Comparison of ENCODE assay signal across 8 mouse cellular contexts in genomic region chr17:28328366-28328928, GRCm38 (mm10). TPM values are rescaled to one million over a fixed set of nuclear protein-coding genes. Genes with fewer than 3 reads are reported as not detected.
DNase-seq lines count a peak whose midpoint lies in the region; ATAC-seq and TF ChIP-seq lines count a peak whose summit lies in the region.

Gene Rpl10a (plus strand): TSS chr17:28328471.

- no peaks in the 10 kb centered on the region for H3K9me3 ChIP-seq in forebrain, embryonic 16.5 days (ENCODE audit: control insufficient read depth, low read length)
- no peaks in the 10 kb centered on the region for H3K9me3 ChIP-seq in lung, embryonic 14.5 days (ENCODE audit: low read depth, low read length)

- peak within 1 kb of the TSS; percentile 84 for H3K4me3 ChIP-seq in forebrain, embryonic 16.5 days (replicated peaks; ENCODE audit: low read length)
- peak within 1 kb of the TSS; percentile 89 for H3K4me3 ChIP-seq in layer of hippocampus, adult 2 months
- peak within 1 kb of the TSS; percentile 95 for H3K4me3 ChIP-seq in lung, embryonic 14.5 days (ENCODE audit: low read depth, low read length)
- peak within 1 kb of the TSS; percentile 62 for H3K4me3 ChIP-seq in olfactory bulb, adult 2 months (ENCODE audit: insufficient read depth, low read depth, low read length)
- H3K4me3 ChIP-seq in thymus, adult 2 months (ENCODE audit: control insufficient read depth, insufficient read depth, low read length): peak within 1 kb of the TSS; percentile 77

- peak within 1 kb of the TSS; percentile 93 for H3K27ac ChIP-seq in forebrain, embryonic 16.5 days (ENCODE audit: low read length)
- H3K27ac ChIP-seq in layer of hippocampus, adult 2 months: peak within 1 kb of the TSS; percentile 96
- H3K27ac ChIP-seq in lung, embryonic 14.5 days (ENCODE audit: low read depth): peak within 1 kb of the TSS; percentile 97
- H3K27ac ChIP-seq in olfactory bulb, adult 2 months (ENCODE audit: insufficient read depth, low read depth, low read length): peak within 1 kb of the TSS; percentile 97
- H3K27ac ChIP-seq in thymus, adult 2 months (ENCODE audit: control insufficient read depth, insufficient read depth, low read length): peak within 1 kb of the TSS; percentile 64

- H3K27me3 ChIP-seq in forebrain, embryonic 16.5 days (replicated peaks; ENCODE audit: control insufficient read depth, insufficient read depth, low read length): no peaks in the 10 kb centered on the region
- no peaks in the 10 kb centered on the region for H3K27me3 ChIP-seq in lung, embryonic 14.5 days (ENCODE audit: insufficient read depth, low read length)
- no peaks in the 10 kb centered on the region for H3K27me3 ChIP-seq in thymus, adult 2 months (ENCODE audit: control insufficient read depth, insufficient read depth, low read length)

- H3K4me2 ChIP-seq in forebrain, embryonic 16.5 days (ENCODE audit: low read length): peak within 1 kb of the TSS; percentile 92
- H3K4me2 ChIP-seq in lung, embryonic 14.5 days: peak within 1 kb of the TSS; percentile 90

- TF ChIP-seq CTCF in layer of hippocampus, adult 2 months (conservative IDR thresholded peaks at IDR 0.05): peak; percentile 97
- peak; percentile 95 for TF ChIP-seq CTCF in lung, embryonic 14.5 days (IDR thresholded peaks at IDR 0.05; ENCODE audit: low read depth)
- TF ChIP-seq CTCF in olfactory bulb, adult 2 months (IDR thresholded peaks at IDR 0.05; ENCODE audit: insufficient read depth, low read depth, low read length): peak; percentile 75
- TF ChIP-seq CTCF in thymus, adult 2 months (IDR thresholded peaks at IDR 0.05; ENCODE audit: borderline replicate concordance, control insufficient read depth, extremely low read depth, insufficient read depth, low read length, poor library complexity): peak; percentile 91

- DNase-seq in ES-CJ7 (ENCODE audit: low read depth, low spot score): peak; percentile 95
- peak; percentile 95 for DNase-seq in cerebellum, adult 11-12 months
- peak; percentile 99 for DNase-seq in heart, postnatal 36 days
- DNase-seq in layer of hippocampus, adult 2 months (ENCODE audit: low spot score in 2 of 2): peak; percentile 96 to 97
- peak; percentile 100 for DNase-seq in lung, embryonic 14.5 days
- DNase-seq in thymus, adult 2 months: peak; percentile 97

- WGBS in forebrain, embryonic 16.5 days: under 1% methylated on average over 66 of the region's 67 CpGs
- WGBS in lung, embryonic 14.5 days: under 1% methylated on average over 67 of the region's 67 CpGs
- WGBS in olfactory bulb, adult 2 months: under 1% methylated on average over 67 of the region's 67 CpGs
- under 1% methylated on average over 67 of the region's 67 CpGs for WGBS in thymus, adult 2 months

- ATAC-seq in forebrain, embryonic 16.5 days: peak; percentile 94
- ATAC-seq in lung, embryonic 14.5 days (ENCODE audit: insufficient read depth): peak; percentile 88

- peaks cover 5% of the 10 kb centered on the region; the same call in 1 of the 2 replicates for H3K36me3 ChIP-seq in forebrain, embryonic 16.5 days (ENCODE audit: control insufficient read depth, insufficient read depth)
- H3K36me3 ChIP-seq in lung, embryonic 14.5 days (ENCODE audit: insufficient read depth): peaks cover 66% of the 10 kb centered on the region
- H3K36me3 ChIP-seq in thymus, adult 2 months (ENCODE audit: control insufficient read depth, insufficient read depth, low read length): peaks cover 21% of the 10 kb centered on the region

- peak; percentile 89 for TF ChIP-seq POLR2A in olfactory bulb, adult 2 months (IDR thresholded peaks at IDR 0.05; ENCODE audit: insufficient read depth, low read depth, low read length)
- peak; percentile 91 for TF ChIP-seq POLR2A in thymus, adult 2 months (IDR thresholded peaks at IDR 0.05; ENCODE audit: control insufficient read depth, extremely low read depth, insufficient read depth, low read length, poor library complexity)

- H3K4me1 ChIP-seq in forebrain, embryonic 16.5 days (replicated peaks; ENCODE audit: control insufficient read depth, insufficient read depth, low read length): peaks cover 18% of the 10 kb centered on the region
- H3K4me1 ChIP-seq in lung, embryonic 14.5 days (ENCODE audit: insufficient read depth): peaks cover 12% of the 10 kb centered on the region
- H3K4me1 ChIP-seq in olfactory bulb, adult 2 months (ENCODE audit: control insufficient read depth, insufficient read depth, low read length): peaks cover 30% of the 10 kb centered on the region
- peaks cover 25% of the 10 kb centered on the region for H3K4me1 ChIP-seq in thymus, adult 2 months (replicated peaks; ENCODE audit: control insufficient read depth, insufficient read depth, low read length)

- intact Hi-C loops in heart, postnatal 36 days (cut with DNase I): loop anchor here (2.0 kb wide), 1 partner anchor 40 kb away; no protein-coding TSS in a partner anchor

- H3K9ac ChIP-seq in forebrain, embryonic 16.5 days (replicated peaks; ENCODE audit: low read depth, low read length): peak within 1 kb of the TSS; percentile 94
- H3K9ac ChIP-seq in lung, embryonic 14.5 days: peak within 1 kb of the TSS; percentile 85

RNA-seq across cellular contexts. Expression of gene Rpl10a, which starts in this region (rescaled TPM):
- 354 and 367 TPM in 2 replicates for polyA plus RNA-seq in forebrain, embryonic 16.5 days (2015; fragmentation: Nextera tagmentation; extraction: Ambion mirVana)
- total RNA-seq in heart, postnatal 36 days (2021): 100 to 1,000 TPM; 392 TPM
- 100 to 1,000 TPM; 345 to 350 TPM for total RNA-seq in layer of hippocampus, adult 2 months (2021)
- polyA plus RNA-seq in lung, embryonic 14.5 days (2014; fragmentation: Nextera tagmentation; extraction: Ambion mirVana): 799 and 802 TPM in 2 replicates
- 1,471 TPM in 1 of 2 replicates, not detected in the other for polyA plus RNA-seq in olfactory bulb, adult 2 months (2012; ENCODE audit: insufficient read depth, insufficient read length, low replicate concordance, missing spikeins)
- 3,187 and 3,626 TPM in 2 replicates for polyA plus RNA-seq in thymus, adult 2 months (2012; rRNA removed)

Comparison
In these comparisons a context has a peak if more than half of its experiments do, and no peak if none do; other contexts are left out.
1. Peak in every context shown above with its lines: DNase-seq, ATAC-seq, H3K4me3 ChIP-seq and H3K27ac ChIP-seq.